ENCODE assay signal across 8 mouse cellular contexts in the genomic region with DNA sequence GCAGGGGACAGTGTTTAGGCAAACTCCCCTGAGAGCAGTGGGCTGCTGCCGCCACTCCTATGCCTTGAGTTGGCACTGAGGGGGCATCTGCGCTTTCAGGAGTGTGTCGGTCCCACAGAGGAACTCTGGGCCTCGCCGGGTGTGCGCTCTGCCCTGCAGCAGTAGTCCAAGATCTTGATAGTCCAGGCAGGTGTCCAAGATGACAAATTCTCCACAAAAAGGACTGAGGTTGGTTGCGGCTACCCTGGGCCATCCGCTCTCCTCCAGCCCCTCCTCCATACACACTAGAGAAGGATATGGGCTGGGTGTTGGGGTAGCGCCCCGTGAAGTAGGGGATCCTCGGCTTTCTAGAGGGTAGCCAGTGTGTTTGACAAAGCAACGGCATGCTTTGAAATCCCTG. TPM values are rescaled to one million over a fixed set of nuclear protein-coding genes. Genes with fewer than 3 reads are reported as not detected.
DNase-seq lines count a peak whose midpoint lies in the region; ATAC-seq lines count a peak whose summit lies in the region.

No protein-coding gene starts in this region.

- no peaks in the 10 kb centered on the region for H3K9me3 ChIP-seq in heart, embryonic 12.5 days (replicated peaks)
- H3K9me3 ChIP-seq in embryonic facial prominence, embryonic 12.5 days, result no peaks in the 10 kb centered on the region
- H3K9me3 ChIP-seq in hindbrain, embryonic 16.5 days (ENCODE audit: control insufficient read depth, low read length), result no peaks in the 10 kb centered on the region
- no peaks in the 10 kb centered on the region for H3K9me3 ChIP-seq in midbrain, embryonic 12.5 days

- 0 out of 2 replicates have a peak, but pooled peaks cover 2% of the 10 kb centered on the region for H3K27me3 ChIP-seq in heart, embryonic 12.5 days (replicated peaks)
- H3K27me3 ChIP-seq in embryonic facial prominence, embryonic 12.5 days, result no peaks in the 10 kb centered on the region
- no peaks in the 10 kb centered on the region for H3K27me3 ChIP-seq in hindbrain, embryonic 16.5 days (replicated peaks; ENCODE audit: control insufficient read depth, insufficient read depth, low read length)
- H3K27me3 ChIP-seq in midbrain, embryonic 12.5 days, result peaks cover 22% of the 10 kb centered on the region

- WGBS in heart, embryonic 12.5 days, result 44% methylated on average over 12 of the region's 12 CpGs
- 50% methylated on average over 12 of the region's 12 CpGs for WGBS in embryonic facial prominence, embryonic 12.5 days
- 38% methylated on average over 11 of the region's 12 CpGs for WGBS in hindbrain, embryonic 16.5 days
- 59% methylated on average over 12 of the region's 12 CpGs for WGBS in midbrain, embryonic 12.5 days

- intact Hi-C loops in left cerebral cortex, postnatal 14 days (cut with DNase I), result no loop called here

- H3K4me1 ChIP-seq in heart, embryonic 12.5 days (replicated peaks), result peaks cover 60% of the 10 kb centered on the region
- peaks cover 15% of the 10 kb centered on the region for H3K4me1 ChIP-seq in embryonic facial prominence, embryonic 12.5 days
- H3K4me1 ChIP-seq in hindbrain, embryonic 16.5 days (ENCODE audit: control insufficient read depth, insufficient read depth, low read depth, low read length), result peaks cover 8% of the 10 kb centered on the region
- peaks cover 31% of the 10 kb centered on the region for H3K4me1 ChIP-seq in midbrain, embryonic 12.5 days

- H3K36me3 ChIP-seq in heart, embryonic 12.5 days, result no peaks in the 10 kb centered on the region
- no peaks in the 10 kb centered on the region for H3K36me3 ChIP-seq in embryonic facial prominence, embryonic 12.5 days
- no peaks in the 10 kb centered on the region for H3K36me3 ChIP-seq in hindbrain, embryonic 16.5 days (ENCODE audit: control insufficient read depth, insufficient read depth, low read length)
- H3K36me3 ChIP-seq in midbrain, embryonic 12.5 days, result no peaks in the 10 kb centered on the region

- H3K9ac ChIP-seq in heart, embryonic 12.5 days, result peak overlapping the region; percentile 57
- H3K9ac ChIP-seq in embryonic facial prominence, embryonic 12.5 days, result no peak overlapping the region
- H3K9ac ChIP-seq in hindbrain, embryonic 16.5 days (ENCODE audit: low read depth, low read length), result peak overlapping the region; percentile 29; the same call in 1 of the 2 replicates
- H3K9ac ChIP-seq in midbrain, embryonic 12.5 days (replicated peaks), result no peak overlapping the region; the same call in 1 of the 2 replicates

- H3K27ac ChIP-seq in heart, embryonic 12.5 days (ENCODE audit: poor library complexity, severe bottlenecking), result peak overlapping the region; percentile 76
- no peak overlapping the region for H3K27ac ChIP-seq in embryonic facial prominence, embryonic 12.5 days
- no peak overlapping the region for H3K27ac ChIP-seq in hindbrain, embryonic 16.5 days (ENCODE audit: low read depth, low read length)
- no peak overlapping the region for H3K27ac ChIP-seq in midbrain, embryonic 12.5 days (replicated peaks)

- peak overlapping the region; percentile 64 for H3K4me2 ChIP-seq in heart, embryonic 12.5 days
- peak overlapping the region; percentile 14 for H3K4me2 ChIP-seq in embryonic facial prominence, embryonic 12.5 days (replicated peaks)
- H3K4me2 ChIP-seq in hindbrain, embryonic 16.5 days (ENCODE audit: low read length), result peak overlapping the region; percentile 42
- H3K4me2 ChIP-seq in midbrain, embryonic 12.5 days (replicated peaks), result 0 out of 2 replicates have a peak overlapping the region, but pooled peaks have one; percentile 19

- 0 out of 2 replicates have a peak, but pooled peaks have one; percentile 13 for ATAC-seq in heart, embryonic 12.5 days (ENCODE audit: insufficient number of reproducible peaks, low FRiP score)
- peak; percentile 53 for ATAC-seq in embryonic facial prominence, embryonic 12.5 days (ENCODE audit: insufficient number of reproducible peaks, insufficient read depth, low FRiP score, low TSS enrichment)
- ATAC-seq in hindbrain, embryonic 16.5 days, result peak; percentile 37; the same call in 1 of the 2 replicates
- ATAC-seq in midbrain, embryonic 12.5 days (ENCODE audit: low FRiP score, low read depth), result no peak

- peak overlapping the region; percentile 33 for H3K4me3 ChIP-seq in heart, embryonic 12.5 days
- no peak overlapping the region for H3K4me3 ChIP-seq in embryonic facial prominence, embryonic 12.5 days
- no peak overlapping the region for H3K4me3 ChIP-seq in hindbrain, embryonic 16.5 days (ENCODE audit: low read length)
- H3K4me3 ChIP-seq in midbrain, embryonic 12.5 days, result no peak overlapping the region

- DNase-seq in heart, postnatal 4 days, result no peak
- no peak for DNase-seq in left cerebral cortex, postnatal 14 days (ENCODE audit: low spot score in 2 of 2)
- no peak for DNase-seq in left cerebral cortex, adult 11 months (ENCODE audit: low spot score)
- no peak for DNase-seq in right cerebral cortex, postnatal 10 days (ENCODE audit: low spot score in 2 of 2)

RNA-seq across cellular contexts. Expression of gene Tent4a, which starts 9.2 kb away (rescaled TPM):
- 3.9 and 4.0 TPM in 2 replicates for polyA plus RNA-seq in heart, embryonic 12.5 days (2016; fragmentation: Nextera tagmentation; extraction: Ambion mirVana)
- 10 to 100 TPM; 23.1 to 25.0 TPM for total RNA-seq in heart, postnatal 4 days (2021)
- 6.2 and 6.6 TPM in 2 replicates for polyA plus RNA-seq in embryonic facial prominence, embryonic 12.5 days (2016; fragmentation: Nextera tagmentation; extraction: Ambion mirVana)
- 5.7 and 6.4 TPM in 2 replicates for polyA plus RNA-seq in hindbrain, embryonic 16.5 days (2015; fragmentation: Nextera tagmentation; extraction: Ambion mirVana)
- 6.7 TPM in 2 replicates for polyA plus RNA-seq in midbrain, embryonic 12.5 days (2016; fragmentation: Nextera tagmentation; extraction: Ambion mirVana)
- 10 to 100 TPM; 36.8 to 37.4 TPM for total RNA-seq in left cerebral cortex, postnatal 14 days (2021)

RNA-seq across cellular contexts. Expression of gene Nsun2, which starts 10.0 kb away (rescaled TPM):
- polyA plus RNA-seq in heart, embryonic 12.5 days (2016; fragmentation: Nextera tagmentation; extraction: Ambion mirVana), result 77.9 and 81.6 TPM in 2 replicates
- 10 to 100 TPM; 48.9 to 50.9 TPM for total RNA-seq in heart, postnatal 4 days (2021)
- 124 TPM in 2 replicates for polyA plus RNA-seq in embryonic facial prominence, embryonic 12.5 days (2016; fragmentation: Nextera tagmentation; extraction: Ambion mirVana)
- 73.8 and 77.7 TPM in 2 replicates for polyA plus RNA-seq in hindbrain, embryonic 16.5 days (2015; fragmentation: Nextera tagmentation; extraction: Ambion mirVana)
- 91.9 and 102 TPM in 2 replicates for polyA plus RNA-seq in midbrain, embryonic 12.5 days (2016; fragmentation: Nextera tagmentation; extraction: Ambion mirVana)
- 10 to 100 TPM; 64.2 to 68.9 TPM for total RNA-seq in left cerebral cortex, postnatal 14 days (2021)

Comparison
In these comparisons a context has a peak if more than half of its experiments do, and no peak if none do; other contexts are left out.
1. H3K4me2 ChIP-seq: peak in every context shown above with its lines; median percentile 64 in heart, embryonic 12.5 days; 42 in hindbrain, embryonic 16.5 days; 19 in midbrain, embryonic 12.5 days; 14 in embryonic facial prominence, embryonic 12.5 days.
2. H3K9ac ChIP-seq: peak in heart, embryonic 12.5 days (single experiment) and hindbrain, embryonic 16.5 days (single experiment); none in embryonic facial prominence, embryonic 12.5 days (single experiment) and midbrain, embryonic 12.5 days (single experiment).